7 mouse cellular contexts compared by ENCODE assay signal in genomic region chr4:105225512-105225911, GRCm38 (mm10).
DNase-seq lines count a peak whose midpoint lies in the region; ATAC-seq lines count a peak whose summit lies in the region.

No protein-coding gene starts in this region.

- DNase-seq in urinary bladder, postnatal 36 days (ENCODE audit: low spot score in 2 of 2), result peak; percentile 50 to 67
- no peak for DNase-seq in urinary bladder, postnatal 25 days (ENCODE audit: low spot score)
- peak; percentile 6 for DNase-seq in c-Kit-positive CD71-positive TER-119-negative erythroid progenitor cells, embryonic 14.5 days (ENCODE audit: low read depth)
- DNase-seq in layer of hippocampus, adult 8-10 months (ENCODE audit: low spot score in 2 of 2), result peak; percentile 29 to 48
- DNase-seq in embryo, embryonic 11 days, result no peak
- DNase-seq in thymus, adult 18-20 months, result no peak

- ATAC-seq in megakaryocyte, adult 5-6 weeks (ENCODE audit: poor library complexity, severe bottlenecking), result peak; percentile 94

Comparison
In these comparisons a context has a peak if more than half of its experiments do, and no peak if none do; other contexts are left out.
1. DNase-seq: peak in urinary bladder, postnatal 36 days (2 of 2), c-Kit-positive CD71-positive TER-119-negative erythroid progenitor cells, embryonic 14.5 days (single experiment) and layer of hippocampus, adult 8-10 months (2 of 2); none in urinary bladder, postnatal 25 days (single experiment), embryo, embryonic 11 days (single experiment) and thymus, adult 18-20 months (0 of 2).